Comparison of ENCODE assay signal across 11 mouse cellular contexts in the genomic region with DNA sequence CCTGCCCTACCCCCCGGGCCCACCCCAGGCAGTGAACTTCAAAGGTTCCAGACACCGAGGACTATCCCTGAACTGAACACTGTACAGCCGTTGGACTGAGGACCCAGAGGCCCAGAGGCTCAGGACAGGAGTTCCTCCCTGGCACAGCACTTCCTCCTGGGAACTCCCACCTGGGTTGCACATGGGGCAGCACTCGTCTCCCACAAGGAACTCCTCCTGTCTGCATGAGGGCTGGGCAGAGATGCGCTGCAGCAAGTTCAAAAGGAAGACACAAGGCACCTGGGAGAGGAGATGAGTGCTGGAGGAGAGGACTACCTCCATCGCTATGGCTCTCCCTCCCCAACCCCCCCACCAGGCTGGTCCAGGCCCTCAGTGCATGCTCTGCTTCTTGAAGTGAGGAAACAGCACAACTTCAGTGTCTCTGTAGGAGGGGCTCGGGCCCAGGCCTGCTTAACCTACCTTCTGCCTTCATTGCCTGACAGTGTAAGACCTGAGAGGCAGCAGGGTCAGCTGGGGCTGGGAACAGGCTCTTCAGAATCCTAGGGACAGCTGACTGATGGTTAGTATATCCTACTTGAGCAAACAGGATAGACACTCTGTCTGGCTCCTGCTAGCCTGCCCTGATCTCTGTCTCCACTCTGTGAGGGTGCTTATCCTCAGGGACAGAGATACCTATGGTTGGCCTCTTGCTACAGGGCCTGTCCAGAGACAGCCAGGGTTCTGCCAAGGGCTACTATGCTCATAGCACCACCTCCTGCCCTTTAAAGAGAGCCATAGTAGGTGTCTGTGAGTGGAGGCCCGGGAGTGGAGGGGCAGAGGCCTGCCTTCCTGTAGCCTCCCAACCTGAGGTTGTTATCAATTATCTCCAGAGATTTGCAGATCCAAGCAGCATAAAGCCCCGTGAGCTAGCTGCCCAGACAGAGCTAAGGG. TPM values are rescaled to one million over a fixed set of nuclear protein-coding genes. Genes with fewer than 3 reads are reported as not detected.
DNase-seq lines count a peak whose midpoint lies in the region; ATAC-seq lines count a peak whose summit lies in the region.
"Had no signal": no experiment of that assay in that cellular context is flagged by ENCODE, and none has a peak within 500 bp of the region (broad histone marks: within the 10 kb centered on the region; RNA-seq: fewer than 3 reads in every experiment).

No protein-coding gene starts in this region.

- no peaks in the 10 kb centered on the region for H3K9me3 ChIP-seq in hindbrain, embryonic 11.5 days (ENCODE audit: control insufficient read depth, low read length)
- no peaks in the 10 kb centered on the region; the same call in 1 of the 2 replicates for H3K9me3 ChIP-seq in hindbrain, embryonic 16.5 days (ENCODE audit: control insufficient read depth, low read length)
- H3K9me3 ChIP-seq: forebrain, embryonic 15.5 days had no signal

- no peaks in the 10 kb centered on the region for H3K27me3 ChIP-seq in hindbrain, embryonic 11.5 days (ENCODE audit: control insufficient read depth, insufficient read depth, low read length)
- H3K27me3 ChIP-seq in hindbrain, embryonic 16.5 days (replicated peaks; ENCODE audit: control insufficient read depth, insufficient read depth, low read length), result no peaks in the 10 kb centered on the region
- H3K27me3 ChIP-seq: forebrain, embryonic 15.5 days; Patski had no signal

- no peak for ATAC-seq in hindbrain, embryonic 11.5 days (ENCODE audit: low FRiP score)
- no peak for ATAC-seq in hindbrain, embryonic 16.5 days
- peak; percentile 16 for ATAC-seq in activated CD4-positive, CD25-positive, alpha-beta regulatory T cell, adult 4 months
- ATAC-seq in megakaryocyte-erythroid progenitor cell, adult 5-6 weeks (replicated peaks; ENCODE audit: low FRiP score, low TSS enrichment, poor library complexity, severe bottlenecking), result peak; percentile 6
- no peak for ATAC-seq in megakaryocyte progenitor cell, adult 5-6 weeks (replicated peaks; ENCODE audit: poor library complexity)
- ATAC-seq: forebrain, embryonic 15.5 days; Patski had no signal

- H3K9ac ChIP-seq in hindbrain, embryonic 11.5 days (ENCODE audit: low read depth, low read length), result peak overlapping the region; percentile 12; the same call in 1 of the 2 replicates
- H3K9ac ChIP-seq in hindbrain, embryonic 16.5 days (ENCODE audit: low read depth, low read length), result no peak overlapping the region
- H3K9ac ChIP-seq: forebrain, embryonic 15.5 days had no signal

- DNase-seq in hindbrain, embryonic 11.5 days (ENCODE audit: low spot score), result no peak
- peak; percentile 53 for DNase-seq in induced T-regulatory cell, adult 2 months (ENCODE audit: low read depth)
- DNase-seq in Muller cell, postnatal 12 days (ENCODE audit: inconsistent ontology term), result no peak
- DNase-seq in ovary, postnatal 14 days (ENCODE audit: low spot score), result no peak

- no peak overlapping the region for H3K4me3 ChIP-seq in hindbrain, embryonic 11.5 days (ENCODE audit: low read depth, low read length)
- no peak overlapping the region for H3K4me3 ChIP-seq in hindbrain, embryonic 16.5 days (ENCODE audit: low read length)
- H3K4me3 ChIP-seq: forebrain, embryonic 15.5 days had no signal

- no peak overlapping the region for H3K27ac ChIP-seq in hindbrain, embryonic 11.5 days (ENCODE audit: low read depth, low read length)
- no peak overlapping the region for H3K27ac ChIP-seq in hindbrain, embryonic 16.5 days (ENCODE audit: low read depth, low read length)
- H3K27ac ChIP-seq: forebrain, embryonic 15.5 days had no signal

- WGBS in hindbrain, embryonic 11.5 days, result 64% methylated on average over 9 of the region's 9 CpGs
- WGBS in hindbrain, embryonic 16.5 days, result 74% methylated on average over 9 of the region's 9 CpGs

- H3K36me3 ChIP-seq in hindbrain, embryonic 11.5 days (ENCODE audit: control insufficient read depth, insufficient read depth, low read length), result no peaks in the 10 kb centered on the region
- H3K36me3 ChIP-seq in hindbrain, embryonic 16.5 days (ENCODE audit: control insufficient read depth, insufficient read depth, low read length), result no peaks in the 10 kb centered on the region
- H3K36me3 ChIP-seq: forebrain, embryonic 15.5 days had no signal

- no peaks in the 10 kb centered on the region for H3K4me1 ChIP-seq in hindbrain, embryonic 11.5 days (replicated peaks; ENCODE audit: control insufficient read depth, insufficient read depth, low read length)
- H3K4me1 ChIP-seq in hindbrain, embryonic 16.5 days (ENCODE audit: control insufficient read depth, insufficient read depth, low read depth, low read length), result no peaks in the 10 kb centered on the region
- H3K4me1 ChIP-seq: forebrain, embryonic 15.5 days had no signal

- H3K4me2 ChIP-seq in hindbrain, embryonic 11.5 days (replicated peaks; ENCODE audit: low read depth, low read length), result no peak overlapping the region
- no peak overlapping the region for H3K4me2 ChIP-seq in hindbrain, embryonic 16.5 days (ENCODE audit: low read length)
- H3K4me2 ChIP-seq: forebrain, embryonic 15.5 days had no signal

RNA-seq across cellular contexts. Expression of a gene that starts 1.1 kb away (rescaled TPM):
- polyA plus RNA-seq in hindbrain, embryonic 11.5 days (2014; fragmentation: Nextera tagmentation; extraction: Ambion mirVana), result 1.0 and 1.1 TPM in 2 replicates
- polyA plus RNA-seq in hindbrain, embryonic 16.5 days (2015; fragmentation: Nextera tagmentation; extraction: Ambion mirVana), result 0.23 and 0.27 TPM in 2 replicates
- polyA plus RNA-seq in activated CD4-positive, CD25-positive, alpha-beta regulatory T cell, adult 4 months (2017; shearing (Covaris generic)), result 100 to 1,000 TPM in 1 of 2 experiments, 10 to 100 TPM in 1; 57.3 to 109 TPM
- total RNA-seq in megakaryocyte-erythroid progenitor cell, adult 5-6 weeks (2014; fragmentation: Nextera tagmentation), result 133 and 270 TPM in 2 replicates
- 78.8 and 149 TPM in 2 replicates for total RNA-seq in megakaryocyte-erythroid progenitor cell, adult 5-6 weeks (2017)
- 68.4 and 89.8 TPM in 2 replicates for total RNA-seq in megakaryocyte progenitor cell, adult 5-6 weeks (2015)
- total RNA-seq in megakaryocyte progenitor cell, adult 5-6 weeks (2017), result 58.3 and 68.2 TPM in 2 replicates
- polyA plus RNA-seq: forebrain, embryonic 15.5 days had no signal

RNA-seq across cellular contexts. Expression of a gene that starts 28.3 kb away (rescaled TPM):
- polyA plus RNA-seq in hindbrain, embryonic 11.5 days (2014; fragmentation: Nextera tagmentation; extraction: Ambion mirVana), result 39.8 and 41.4 TPM in 2 replicates
- 67.8 and 80.1 TPM in 2 replicates for polyA plus RNA-seq in hindbrain, embryonic 16.5 days (2015; fragmentation: Nextera tagmentation; extraction: Ambion mirVana)
- 1 to 10 TPM; 6.5 to 7.6 TPM for polyA plus RNA-seq in activated CD4-positive, CD25-positive, alpha-beta regulatory T cell, adult 4 months (2017; shearing (Covaris generic))
- total RNA-seq in megakaryocyte-erythroid progenitor cell, adult 5-6 weeks (2014; fragmentation: Nextera tagmentation), result 1.6 TPM in 1 of 2 replicates, not detected in the other
- 0.94 and 1.1 TPM in 2 replicates for total RNA-seq in megakaryocyte-erythroid progenitor cell, adult 5-6 weeks (2017)
- total RNA-seq in megakaryocyte progenitor cell, adult 5-6 weeks (2015), result 5.0 and 5.6 TPM in 2 replicates
- 1.8 and 5.6 TPM in 2 replicates for total RNA-seq in megakaryocyte progenitor cell, adult 5-6 weeks (2017)

RNA-seq across cellular contexts. Expression of a gene that starts 33.5 kb away (rescaled TPM):
- 159 and 269 TPM in 2 replicates for polyA plus RNA-seq in hindbrain, embryonic 11.5 days (2014; fragmentation: Nextera tagmentation; extraction: Ambion mirVana)
- 146 and 167 TPM in 2 replicates for polyA plus RNA-seq in hindbrain, embryonic 16.5 days (2015; fragmentation: Nextera tagmentation; extraction: Ambion mirVana)
- polyA plus RNA-seq in activated CD4-positive, CD25-positive, alpha-beta regulatory T cell, adult 4 months (2017; shearing (Covaris generic)), result 1 to 10 TPM; 1.0 to 1.1 TPM
- not detected in 2 replicates for total RNA-seq in megakaryocyte-erythroid progenitor cell, adult 5-6 weeks (2014; fragmentation: Nextera tagmentation)
- total RNA-seq in megakaryocyte-erythroid progenitor cell, adult 5-6 weeks (2017), result not detected in 2 replicates
- total RNA-seq in megakaryocyte progenitor cell, adult 5-6 weeks (2015), result 0.64 and 0.67 TPM in 2 replicates
- total RNA-seq in megakaryocyte progenitor cell, adult 5-6 weeks (2017), result 0.24 and 4.5 TPM in 2 replicates
- polyA plus RNA-seq: Patski had no signal

RNA-seq across cellular contexts. Expression of a gene that starts 36.7 kb away (rescaled TPM):
- 31.5 and 37.4 TPM in 2 replicates for polyA plus RNA-seq in hindbrain, embryonic 11.5 days (2014; fragmentation: Nextera tagmentation; extraction: Ambion mirVana)
- polyA plus RNA-seq in hindbrain, embryonic 16.5 days (2015; fragmentation: Nextera tagmentation; extraction: Ambion mirVana), result 37.8 and 39.5 TPM in 2 replicates
- 10 to 100 TPM; 37.4 to 40.1 TPM for polyA plus RNA-seq in activated CD4-positive, CD25-positive, alpha-beta regulatory T cell, adult 4 months (2017; shearing (Covaris generic))
- total RNA-seq in megakaryocyte-erythroid progenitor cell, adult 5-6 weeks (2014; fragmentation: Nextera tagmentation), result 71.5 and 97.3 TPM in 2 replicates
- total RNA-seq in megakaryocyte-erythroid progenitor cell, adult 5-6 weeks (2017), result 34.6 and 35.9 TPM in 2 replicates
- total RNA-seq in megakaryocyte progenitor cell, adult 5-6 weeks (2015), result 28.0 and 43.9 TPM in 2 replicates
- total RNA-seq in megakaryocyte progenitor cell, adult 5-6 weeks (2017), result 24.6 and 24.8 TPM in 2 replicates

RNA-seq across cellular contexts. Expression of a gene that starts 57.8 kb away (rescaled TPM):
- 0.48 and 0.56 TPM in 2 replicates for polyA plus RNA-seq in hindbrain, embryonic 11.5 days (2014; fragmentation: Nextera tagmentation; extraction: Ambion mirVana)
- 0.70 and 0.93 TPM in 2 replicates for polyA plus RNA-seq in hindbrain, embryonic 16.5 days (2015; fragmentation: Nextera tagmentation; extraction: Ambion mirVana)
- not detected for polyA plus RNA-seq in activated CD4-positive, CD25-positive, alpha-beta regulatory T cell, adult 4 months (2017; shearing (Covaris generic))
- 5.5 TPM in 1 of 2 replicates, not detected in the other for total RNA-seq in megakaryocyte-erythroid progenitor cell, adult 5-6 weeks (2014; fragmentation: Nextera tagmentation)
- 0.46 and 0.94 TPM in 2 replicates for total RNA-seq in megakaryocyte-erythroid progenitor cell, adult 5-6 weeks (2017)
- not detected in 2 replicates for total RNA-seq in megakaryocyte progenitor cell, adult 5-6 weeks (2015)
- not detected in 2 replicates for total RNA-seq in megakaryocyte progenitor cell, adult 5-6 weeks (2017)
- total RNA-seq: neutrophil, adult 5-6 weeks had no signal
- polyA plus RNA-seq: Patski had no signal

Comparison
In these comparisons a context has a peak if more than half of its experiments do, and no peak if none do; other contexts are left out.
1. ATAC-seq: peak in activated CD4-positive, CD25-positive, alpha-beta regulatory T cell, adult 4 months (single experiment) and megakaryocyte-erythroid progenitor cell, adult 5-6 weeks (single experiment); none in hindbrain, embryonic 11.5 days (single experiment), hindbrain, embryonic 16.5 days (single experiment) and megakaryocyte progenitor cell, adult 5-6 weeks (single experiment).
2. RNA of a gene that starts 1.1 kb away (polyA plus RNA-seq): 57.3 to 109 TPM in activated CD4-positive, CD25-positive, alpha-beta regulatory T cell, adult 4 months; 1.0 to 1.1 TPM in hindbrain, embryonic 11.5 days and 0.23 to 0.27 TPM in hindbrain, embryonic 16.5 days; every median in the first group is over 10 times any median in the second.
3. RNA of a gene that starts 33.5 kb away (polyA plus RNA-seq): 146 to 167 TPM in hindbrain, embryonic 16.5 days and 159 to 269 TPM in hindbrain, embryonic 11.5 days; 1.0 to 1.1 TPM in activated CD4-positive, CD25-positive, alpha-beta regulatory T cell, adult 4 months; every median in the first group is over 10 times any median in the second.